Mouse (Mus musculus): ENCODE results near the gene Myl9. TPM values are rescaled to one million over a fixed set of nuclear protein-coding genes. Genes with fewer than 3 reads are reported as not detected.
A peak's percentile ranks its signal among the peaks of the same experiment; 100 is the strongest.
"Not testable (repeated sequence)": the region's sequence is repeated elsewhere in the genome, so short reads cannot be mapped to it uniquely, and the experiment has no call there.

Myl9 gene
- total and polyA plus RNA-seq, 3 experiments: 1.2 to 1.3 TPM; not detected in 1

- Histone ChIP-seq H3K27ac (ENCODE audit: control insufficient read depth, low read depth, low read length) (no peak overlapping the region), H3K79me2 (ENCODE audit: control insufficient read depth, insufficient read depth, low read length, poor library complexity) (no peaks in the 10 kb centered on the region), H3K27me3 (ENCODE audit: control insufficient read depth in 1 of 2, insufficient read depth in 2 of 2, low read length in 2 of 2) (no peaks in the 10 kb centered on the region), H3K9ac (ENCODE audit: control insufficient read depth, low read depth, low read length, poor library complexity, severe bottlenecking) (no peak overlapping the region), H3K4me3 (ENCODE audit: control insufficient read depth in 1 of 2, insufficient read depth in 1 of 2, low read depth in 2 of 2, low read length in 2 of 2) (no peak overlapping the region), H3K4me1 (ENCODE audit: control insufficient read depth in 1 of 2, insufficient read depth in 2 of 2, low read length in 2 of 2) (peaks cover 8 to 13% of the 10 kb centered on the region in 2 experiments), H3K9me3 (replicated peaks; ENCODE audit: insufficient read depth, low read length) (no peaks in the 10 kb centered on the region), H3K36me3 (ENCODE audit: control insufficient read depth in 1 of 2, insufficient read depth in 2 of 2, low read length in 2 of 2) (peaks cover 0 to 4% of the 10 kb centered on the region in 2 experiments; a peak in 2 of 4 replicates)
- DNase-seq (ENCODE audit: low read depth, low spot score): peak; percentile 26
- TF ChIP-seq NRF1 (IDR thresholded peaks at IDR 0.05; ENCODE audit: insufficient read depth, low read depth, low read length, poor library complexity, severe bottlenecking) (no peak), HCFC1 (IDR thresholded peaks at IDR 0.05; ENCODE audit: low read depth, low read length) (no peak), CHD2 (IDR thresholded peaks at IDR 0.05; ENCODE audit: low read length) (no peak), POLR2AphosphoS2 (IDR thresholded peaks at IDR 0.05; ENCODE audit: low read length) (no peak), ZC3H11A (IDR thresholded peaks at IDR 0.05; ENCODE audit: low read depth, low read length) (no peak), TBP (IDR thresholded peaks at IDR 0.05; ENCODE audit: low read depth, low read length) (no peak), MEF2A (IDR thresholded peaks at IDR 0.05; ENCODE audit: extremely low read depth, insufficient replicate concordance, low read depth, low read length, poor library complexity, severe bottlenecking) (no peak), JUND (IDR thresholded peaks at IDR 0.05; ENCODE audit: low read depth, low read length) (no peak), POLR2AphosphoS5 (IDR thresholded peaks at IDR 0.05; ENCODE audit: borderline replicate concordance, low read depth, low read length) (no peak), MAFK (IDR thresholded peaks at IDR 0.05; ENCODE audit: borderline replicate concordance, low read depth, low read length) (no peak), GATA1 (IDR thresholded peaks at IDR 0.05; ENCODE audit: low read depth, low read length) (no peak), MYC (IDR thresholded peaks at IDR 0.05; ENCODE audit: low read depth, low read length) (no peak)
These were observed 23.3 kb downstream of the Myl9 start for GRCm38 (mm10) chr2:156798516-156798915.

GRCm38 (mm10) chr2:156801045-156801444 is 25.8 kb downstream of the Myl9 start:
- Histone ChIP-seq H3K4me3 (ENCODE audit: control insufficient read depth in 1 of 2, insufficient read depth in 1 of 2, low read depth in 2 of 2, low read length in 2 of 2) (no peak overlapping the region), H3K9ac (ENCODE audit: control insufficient read depth, low read depth, low read length, poor library complexity, severe bottlenecking) (no peak overlapping the region), H3K36me3 (ENCODE audit: control insufficient read depth in 1 of 2, insufficient read depth in 2 of 2, low read length in 2 of 2) (peaks cover 0 to 16% of the 10 kb centered on the region in 2 experiments; a peak in 2 of 4 replicates), H3K4me1 (ENCODE audit: control insufficient read depth in 1 of 2, insufficient read depth in 2 of 2, low read length in 2 of 2) (peaks cover 13 to 26% of the 10 kb centered on the region in 2 experiments), H3K27ac (ENCODE audit: control insufficient read depth, low read depth, low read length) (no peak overlapping the region), H3K9me3 (replicated peaks; ENCODE audit: insufficient read depth, low read length) (no peaks in the 10 kb centered on the region), H3K27me3 (ENCODE audit: control insufficient read depth in 1 of 2, insufficient read depth in 2 of 2, low read length in 2 of 2) (no peaks in the 10 kb centered on the region), H3K79me2 (ENCODE audit: control insufficient read depth, insufficient read depth, low read length, poor library complexity) (no peaks in the 10 kb centered on the region)
- no peak for TF ChIP-seq ZKSCAN1 (IDR thresholded peaks at IDR 0.05; ENCODE audit: low read depth, low read length)
- no peak for TF ChIP-seq RAD21 (IDR thresholded peaks at IDR 0.05; ENCODE audit: low read depth, low read length)
- no peak for TF ChIP-seq NELFE (IDR thresholded peaks at IDR 0.05; ENCODE audit: low read depth, low read length)
- no peak for TF ChIP-seq RCOR1 (IDR thresholded peaks at IDR 0.05; ENCODE audit: low read depth, low read length)
- no peak for TF ChIP-seq MAFK (IDR thresholded peaks at IDR 0.05; ENCODE audit: borderline replicate concordance, low read depth, low read length)
- no peak for TF ChIP-seq EP300 (IDR thresholded peaks at IDR 0.05; ENCODE audit: low read depth in 1 of 2, low read length in 2 of 2)
- TF ChIP-seq UBTF (IDR thresholded peaks at IDR 0.05; ENCODE audit: borderline replicate concordance, insufficient read depth, low read depth, low read length): no peak
- no peak for TF ChIP-seq ETS1 (IDR thresholded peaks at IDR 0.05; ENCODE audit: low read depth, low read length)
- no peak for DNase-seq (ENCODE audit: low read depth, low spot score)

GRCm38 (mm10) chr2:156802116-156802515 is 26.9 kb downstream of the Myl9 start:
- not testable (repeated sequence) for H3K27ac ChIP-seq (ENCODE audit: control insufficient read depth, low read depth, low read length); H3K9ac ChIP-seq (ENCODE audit: control insufficient read depth, low read depth, low read length, poor library complexity, severe bottlenecking); H3K4me3 ChIP-seq (ENCODE audit: control insufficient read depth in 1 of 2, insufficient read depth in 1 of 2, low read depth in 2 of 2, low read length in 2 of 2); H3K9me3 ChIP-seq (replicated peaks; ENCODE audit: insufficient read depth, low read length); H3K79me2 ChIP-seq (ENCODE audit: control insufficient read depth, insufficient read depth, low read length, poor library complexity); H3K27me3 ChIP-seq (ENCODE audit: control insufficient read depth in 1 of 2, insufficient read depth in 2 of 2, low read length in 2 of 2); DNase-seq (ENCODE audit: low read depth, low spot score)
- Histone ChIP-seq H3K36me3 (ENCODE audit: control insufficient read depth in 1 of 2, insufficient read depth in 2 of 2, low read length in 2 of 2) (peaks cover 0 to 16% of the 10 kb centered on the region in 2 experiments; a peak in 2 of 4 replicates), H3K4me1 (ENCODE audit: control insufficient read depth in 1 of 2, insufficient read depth in 2 of 2, low read length in 2 of 2) (peaks cover 13 to 26% of the 10 kb centered on the region in 2 experiments)
